Mouse (Mus musculus) brain, embryonic 18.5 days (tissue): ENCODE measurements around the gene Slc35f1.

Experiments used
- DNase-seq: peaks from one replicate; pipeline ENCODE4 v3.0.0-alpha.2; 2012; ENCODE audit warnings: low read depth, low spot score

Gene Slc35f1

DNA sequence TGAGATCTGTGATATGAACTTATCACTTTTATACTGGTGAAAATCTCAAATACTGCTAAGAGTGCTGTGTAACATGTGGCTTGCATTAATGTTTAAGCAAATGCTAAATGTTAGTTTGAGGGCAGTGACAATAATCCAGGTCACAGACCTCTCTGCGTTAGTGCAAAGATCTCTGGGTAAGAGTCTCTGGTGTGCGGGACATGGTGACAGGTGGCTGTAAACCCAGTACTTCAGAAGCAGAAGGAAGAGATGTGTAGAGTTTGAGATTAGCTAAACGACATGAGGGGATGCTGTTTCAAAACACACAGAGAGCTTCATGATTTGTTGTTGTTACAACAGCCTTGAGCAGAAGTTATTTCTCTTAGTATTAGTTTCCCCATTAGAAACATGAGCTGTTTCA, 406.1 kb downstream of the Slc35f1 start:
- no peak for DNase-seq

DNA sequence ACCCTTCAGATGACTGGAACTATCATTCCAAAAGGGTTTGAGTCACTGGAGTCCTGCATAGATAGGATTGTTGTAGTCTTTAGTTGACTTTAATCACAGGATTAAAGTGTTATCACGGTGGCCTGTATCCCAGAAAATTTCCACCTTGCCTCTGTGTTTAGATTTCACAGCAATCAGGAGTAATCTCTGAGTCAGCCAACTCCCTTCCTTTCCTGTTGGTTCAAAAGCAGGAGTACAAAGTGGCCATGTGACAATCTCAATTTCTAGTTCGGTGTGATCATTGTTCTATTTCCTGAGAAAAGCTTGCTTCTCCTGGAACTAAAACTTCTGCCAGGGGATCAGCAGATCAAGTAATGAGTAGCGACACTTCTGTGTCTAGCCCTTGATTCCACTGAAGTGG, 410.5 kb downstream of the Slc35f1 start:
- DNase-seq: no peak

DNA sequence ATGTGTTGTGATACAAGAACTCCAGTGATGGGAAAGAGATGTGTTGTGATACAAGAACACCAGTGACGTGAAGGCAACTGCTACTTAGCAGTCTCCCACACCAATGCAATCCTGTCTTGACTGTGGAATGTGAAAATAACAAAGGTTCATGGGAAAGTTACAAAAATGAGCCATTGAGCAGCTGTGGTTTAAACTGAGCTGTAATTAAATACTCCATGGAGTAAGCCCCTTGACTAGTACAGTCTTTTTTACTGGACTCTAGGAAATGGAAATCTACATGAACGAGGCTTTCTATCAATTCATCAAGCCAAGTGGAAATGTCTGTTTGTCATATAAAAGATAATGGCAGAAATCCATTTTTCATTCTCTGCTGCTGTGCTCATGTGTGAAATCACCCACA, 411.1 kb downstream of the Slc35f1 start:
- no peak for DNase-seq

DNA sequence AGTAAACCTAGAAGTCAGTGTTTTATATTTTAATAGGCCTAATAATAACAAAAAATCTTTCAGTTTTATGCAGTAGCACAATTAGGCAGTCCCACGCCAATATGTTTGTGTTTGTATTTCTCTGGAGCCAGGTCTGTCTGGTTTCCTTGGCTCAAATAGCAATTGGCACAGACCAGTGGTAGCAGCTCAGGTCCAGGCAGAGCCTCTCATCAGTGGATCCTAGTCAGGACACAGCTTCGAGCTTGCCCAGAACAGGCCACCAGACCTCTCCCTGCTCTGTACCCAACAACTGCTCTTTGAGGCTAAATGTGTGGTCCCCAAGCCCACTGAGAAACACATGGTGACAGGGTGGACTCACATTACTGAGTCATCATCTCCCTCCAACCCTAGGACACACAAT, 412.1 kb downstream of the Slc35f1 start:
- DNase-seq: no peak

DNA sequence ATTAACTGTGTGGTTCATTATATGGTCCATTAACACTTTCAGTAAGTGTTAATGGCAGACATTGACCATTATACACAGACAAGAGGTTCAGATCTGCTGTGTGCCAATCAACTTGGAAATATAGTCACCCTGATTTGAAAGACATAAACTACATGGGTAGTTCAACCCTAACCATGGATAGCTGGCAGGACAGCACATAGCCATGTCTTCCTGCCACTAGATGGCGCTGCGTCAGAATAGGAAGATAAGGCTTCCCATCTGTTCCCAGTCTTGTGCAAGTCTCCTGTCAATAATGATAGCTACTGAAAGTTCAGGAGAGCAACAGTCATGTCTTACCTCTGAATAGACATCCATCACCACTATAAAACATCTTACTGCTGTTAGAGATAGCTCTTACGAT, 424.7 kb downstream of the Slc35f1 start:
- DNase-seq: no peak

- peak; percentile 14 for DNase-seq
Measured at GRCm38 (mm10) chr10:53115673-53116398, 425.5 kb downstream of the Slc35f1 start.

- no peak for DNase-seq
Measured at GRCm38 (mm10) chr10:53120608-53121007, 430.3 kb downstream of the Slc35f1 start.

DNA sequence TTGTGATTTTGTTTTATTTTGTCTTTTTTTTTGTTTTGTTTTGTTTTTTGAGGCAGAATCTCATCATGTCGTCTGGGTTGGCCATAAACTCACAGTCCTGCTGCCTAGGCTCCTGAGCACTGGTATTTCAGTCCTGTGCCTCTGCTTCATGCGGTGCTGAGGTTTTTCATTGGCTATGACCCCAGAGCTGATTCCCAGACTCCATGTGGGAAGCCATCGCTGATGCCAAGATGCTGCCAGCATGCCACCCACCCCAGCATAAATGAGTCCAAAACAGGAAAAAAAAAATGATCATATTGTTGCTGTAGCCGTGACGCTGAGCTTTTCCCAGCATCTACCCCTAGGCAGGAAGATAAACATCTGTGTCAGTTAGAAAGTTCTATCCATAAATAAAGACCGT, 434.0 kb downstream of the Slc35f1 start:
- DNase-seq: no peak

DNA sequence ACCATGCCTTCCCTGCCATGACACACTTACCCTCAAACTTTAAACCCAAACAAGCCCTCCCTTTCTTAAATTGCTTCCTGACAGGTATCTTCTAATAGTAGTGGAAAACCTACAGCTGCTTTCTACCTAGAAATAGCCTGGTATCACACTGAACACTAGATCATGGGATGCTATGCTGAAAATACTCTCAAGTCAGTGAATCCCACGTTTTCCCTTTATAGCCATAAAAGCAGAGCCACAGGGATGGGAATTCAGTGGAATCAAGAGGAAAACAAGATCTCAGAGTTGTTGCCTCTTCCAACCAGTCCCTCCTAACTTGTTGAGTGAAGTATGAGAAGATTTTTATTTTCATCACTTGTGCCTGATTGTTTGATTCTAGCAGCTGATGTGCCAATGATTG, 442.4 kb downstream of the Slc35f1 start:
- DNase-seq: no peak

DNA sequence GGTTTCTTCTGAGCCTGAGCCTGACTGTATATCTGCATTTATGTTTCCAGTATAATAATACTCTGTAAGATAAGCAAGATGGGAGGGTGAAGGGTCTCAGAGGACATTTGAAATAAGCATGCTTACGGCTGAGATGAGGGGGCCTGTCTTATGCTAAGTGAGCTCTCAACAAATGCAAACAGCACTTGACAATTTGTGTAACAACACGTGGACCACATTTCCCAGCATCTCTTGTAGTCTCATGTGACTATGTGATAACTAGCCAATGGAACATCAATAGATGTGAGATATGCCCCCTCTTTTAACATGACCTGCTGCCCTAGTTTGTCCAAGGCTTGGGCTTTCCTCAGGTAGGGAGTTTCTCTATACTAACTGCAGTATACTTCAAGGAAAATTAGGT, 460.0 kb downstream of the Slc35f1 start:
- DNase-seq: no peak

DNA sequence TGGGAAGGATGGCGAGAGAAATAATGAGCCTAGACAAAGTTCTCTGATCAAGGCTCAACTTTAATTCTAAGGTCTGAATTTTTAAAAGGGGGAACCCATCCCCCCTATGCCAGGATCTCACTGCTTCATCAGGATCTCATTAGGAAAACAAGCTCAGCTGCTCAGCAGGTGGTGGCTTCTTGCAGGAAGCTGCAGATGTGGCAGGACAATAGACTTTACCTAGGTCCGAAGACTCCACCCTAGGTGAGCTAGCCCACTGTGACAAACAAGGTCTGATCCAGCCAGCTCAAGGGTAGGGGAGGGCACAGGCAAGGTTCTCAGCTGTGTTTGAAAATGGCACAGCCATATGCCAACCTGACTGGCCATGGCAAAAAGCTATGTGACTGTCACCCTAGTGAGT, 460.6 kb downstream of the Slc35f1 start:
- DNase-seq: no peak

DNA sequence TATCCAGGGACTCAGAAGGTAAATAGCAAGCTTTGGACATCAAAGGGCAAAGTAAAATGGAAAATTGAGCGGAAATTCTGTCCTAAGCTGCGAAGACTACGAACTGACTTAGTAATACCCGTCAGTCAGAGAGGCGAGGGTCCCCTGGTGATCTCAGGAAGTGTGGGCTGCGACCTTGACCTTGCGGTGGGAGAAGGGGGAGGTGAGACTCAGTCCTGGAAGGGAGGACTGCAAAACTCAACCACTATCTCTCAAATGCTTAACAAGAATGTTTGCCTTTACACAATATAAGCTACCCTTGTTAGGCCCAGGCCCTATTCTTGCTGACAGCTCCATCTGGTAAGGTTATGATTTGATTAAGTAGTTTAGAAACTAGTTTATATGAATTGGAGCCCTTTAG, 466.0 kb downstream of the Slc35f1 start:
- DNase-seq: no peak

GRCm38 (mm10) chr10:53157740-53158139, 467.4 kb downstream of the Slc35f1 start:
- DNase-seq: no peak
